Comparison of ENCODE assay signal across 28 mouse cellular contexts in the genomic region with DNA sequence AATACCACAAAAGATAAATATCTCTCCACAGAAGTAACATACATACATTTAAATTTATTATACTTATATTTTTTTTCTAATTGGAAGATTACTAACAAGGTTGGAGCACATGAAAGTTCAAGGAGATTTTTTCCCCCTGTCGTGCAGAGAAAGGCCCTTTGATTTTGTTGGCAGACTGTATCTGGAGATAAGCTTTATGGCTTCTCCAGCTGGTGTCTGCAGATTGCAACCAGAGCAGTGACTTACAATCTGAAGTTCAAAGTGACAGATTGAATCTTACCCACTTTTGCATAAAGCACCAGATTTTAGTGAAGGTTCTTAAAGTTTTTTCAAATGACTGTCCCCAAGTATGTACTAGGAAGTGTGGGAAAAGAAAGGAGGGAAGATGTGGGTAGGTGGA. TPM values are rescaled to one million over a fixed set of nuclear protein-coding genes. Genes with fewer than 3 reads are reported as not detected.
"Had no signal": no experiment of that assay in that cellular context is flagged by ENCODE, and none has a peak within 500 bp of the region (broad histone marks: within the 10 kb centered on the region; RNA-seq: fewer than 3 reads in every experiment).

No protein-coding gene starts in this region.

- H3K9me3 ChIP-seq: embryonic facial prominence, embryonic 10.5 days; embryonic facial prominence, embryonic 12.5 days; embryonic facial prominence, embryonic 13.5 days; embryonic facial prominence, embryonic 15.5 days; forebrain, embryonic 10.5 days; forebrain, embryonic 12.5 days; forebrain, embryonic 13.5 days; forebrain, embryonic 15.5 days had no signal

- H3K36me3 ChIP-seq: embryonic facial prominence, embryonic 10.5 days; embryonic facial prominence, embryonic 12.5 days; embryonic facial prominence, embryonic 13.5 days; embryonic facial prominence, embryonic 15.5 days; forebrain, embryonic 10.5 days; forebrain, embryonic 12.5 days; forebrain, embryonic 15.5 days had no signal

- H3K27ac ChIP-seq: embryonic facial prominence, embryonic 10.5 days; embryonic facial prominence, embryonic 12.5 days; embryonic facial prominence, embryonic 13.5 days; embryonic facial prominence, embryonic 15.5 days; forebrain, embryonic 10.5 days; forebrain, embryonic 12.5 days; forebrain, embryonic 13.5 days; forebrain, embryonic 15.5 days; gastrocnemius, adult 2 months had no signal

- H3K4me3 ChIP-seq: embryonic facial prominence, embryonic 10.5 days; embryonic facial prominence, embryonic 12.5 days; embryonic facial prominence, embryonic 13.5 days; embryonic facial prominence, embryonic 15.5 days; erythroblast, embryonic 14.5 days; forebrain, embryonic 10.5 days; forebrain, embryonic 12.5 days; forebrain, embryonic 13.5 days; forebrain, embryonic 15.5 days; gastrocnemius, adult 2 months had no signal

- H3K9ac ChIP-seq: embryonic facial prominence, embryonic 12.5 days; embryonic facial prominence, embryonic 13.5 days; embryonic facial prominence, embryonic 15.5 days; forebrain, embryonic 12.5 days; forebrain, embryonic 13.5 days; forebrain, embryonic 15.5 days; forebrain, postnatal 0 days had no signal

- H3K4me1 ChIP-seq: embryonic facial prominence, embryonic 10.5 days; embryonic facial prominence, embryonic 12.5 days; embryonic facial prominence, embryonic 13.5 days; embryonic facial prominence, embryonic 15.5 days; forebrain, embryonic 10.5 days; forebrain, embryonic 12.5 days; forebrain, embryonic 13.5 days; forebrain, embryonic 15.5 days had no signal

- H3K27me3 ChIP-seq: embryonic facial prominence, embryonic 12.5 days; embryonic facial prominence, embryonic 13.5 days; embryonic facial prominence, embryonic 15.5 days; forebrain, embryonic 12.5 days; forebrain, embryonic 13.5 days; forebrain, embryonic 15.5 days had no signal

- H3K4me2 ChIP-seq: embryonic facial prominence, embryonic 12.5 days; embryonic facial prominence, embryonic 13.5 days; embryonic facial prominence, embryonic 15.5 days; forebrain, embryonic 12.5 days; forebrain, embryonic 13.5 days; forebrain, embryonic 15.5 days had no signal

- DNase-seq: cerebellum, adult 2 months; cerebellum, adult 8-10 months; cerebellum, adult 9-10 months; cerebellum, adult 9-11 months; cerebellum, postnatal 10 days; cerebellum, postnatal 14 days; cerebellum, postnatal 25 days; cerebellum, postnatal 36 days; embryo, embryonic 11 days; forebrain, postnatal 0 days; gastrocnemius, adult 2 months; gastrocnemius, postnatal 10 days; gastrocnemius, postnatal 14 days; gastrocnemius, postnatal 25 days; gastrocnemius, postnatal 36 days; heart, adult 11 months; heart, adult 18-20 months had no signal

- ATAC-seq: forebrain, embryonic 13.5 days; forebrain, embryonic 14.5 days; forebrain, embryonic 15.5 days; forebrain, embryonic 16.5 days; forebrain, postnatal 0 days had no signal

RNA-seq across cellular contexts. Expression of gene Nox4, which starts 50.2 kb away (rescaled TPM):
- polyA plus RNA-seq: erythroblast, embryonic 14.5 days had no signal
